Mouse (Mus musculus) forebrain, embryonic 15.5 days (tissue): ENCODE results near the gene P2ry12. TPM values are rescaled to one million over a fixed set of nuclear protein-coding genes. Genes with fewer than 3 reads are reported as not detected.

ENCODE experiments used
- ATAC-seq: fragments of 200-750 bp; cut with Nextera tagmentation; replicated peaks from 2 replicates; pipeline ENCODE4 v1.8.0; 2017; ENCODE audit warnings: mild to moderate bottlenecking, moderate TSS enrichment, moderate library complexity
- H3K27ac ChIP-seq: fragments of 300-500 bp; sonication (generic); replicated peaks from 2 replicates; pipeline ENCODE4 v1.5.1; 2015; ENCODE audit warnings: mild to moderate bottlenecking, inconsistent platforms
- H3K27me3 ChIP-seq: fragments of 300-500 bp; sonication (generic); 2 replicates; pipeline ENCODE4 v1.6.1; 2015; ENCODE audit warnings: inconsistent platforms
- H3K36me3 ChIP-seq: fragments of 300-500 bp; sonication (generic); 2 replicates; pipeline ENCODE4 v1.6.1; 2015; ENCODE audit warnings: mild to moderate bottlenecking, inconsistent platforms
- H3K4me1 ChIP-seq: fragments of 300-500 bp; sonication (generic); 2 replicates; pipeline ENCODE4 v1.6.1; 2015; ENCODE audit warnings: inconsistent platforms
- H3K4me2 ChIP-seq: fragments of 300-500 bp; sonication (generic); replicated peaks from 2 replicates; pipeline ENCODE4 v1.6.1; 2015; ENCODE audit warnings: mild to moderate bottlenecking, inconsistent platforms
- H3K4me3 ChIP-seq: fragments of 300-500 bp; sonication (generic); 2 replicates; pipeline ENCODE4 v1.5.1; 2015; ENCODE audit warnings: mild to moderate bottlenecking, inconsistent platforms
- H3K9ac ChIP-seq: fragments of 300-500 bp; sonication (generic); replicated peaks from 2 replicates; pipeline ENCODE4 v1.6.1; 2015; ENCODE audit warnings: mild to moderate bottlenecking, inconsistent platforms
- H3K9me3 ChIP-seq: fragments of 300-500 bp; sonication (generic); 2 replicates; pipeline ENCODE4 v1.6.1; 2016; ENCODE audit warnings: inconsistent platforms
- WGBS: fragments of 180-500 bp; shearing (Covaris S2); methylation state at CpG from one replicate; pipeline ENCODE4 v1.1.7; 2015; ENCODE audit warnings: mixed read lengths; 5-methylcytosine and 5-hydroxymethylcytosine counted together
- polyA plus RNA-seq: library from polyadenylated mRNA; unstranded; fragments of >200 nt; fragmentation: Nextera tagmentation; extraction: Ambion mirVana; gene quantifications from 2 replicates; pipeline ENCODE4 v1.2.1, GENCODE M21; 2015

P2ry12 gene
- polyA plus RNA-seq, 1 experiment from 2014 or later: 10.6 TPM

DNA sequence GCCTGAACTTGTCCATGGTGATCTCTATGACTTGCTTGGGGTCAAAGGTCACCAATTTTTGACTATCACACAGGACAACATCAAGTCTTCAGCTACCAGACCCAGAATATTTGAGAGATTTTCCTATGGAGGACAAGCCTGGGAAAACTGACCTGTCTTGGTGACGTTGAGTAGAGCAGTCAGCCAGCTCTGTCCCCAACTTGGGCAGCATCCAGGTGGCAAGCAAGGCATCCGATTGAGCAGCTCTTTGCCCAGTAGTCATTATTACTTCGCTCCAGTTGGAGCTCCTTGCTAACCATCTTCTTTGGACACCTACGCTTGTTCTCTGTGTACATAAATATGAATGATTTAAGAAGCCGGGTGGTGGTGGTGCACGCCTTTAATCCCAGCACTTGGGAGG, 8.1 kb upstream of the P2ry12 start:
- H3K36me3 ChIP-seq: peaks cover under 1% of the 10 kb centered on the region; the same call in 1 of the 2 replicates
- H3K9me3 ChIP-seq: no peaks in the 10 kb centered on the region
- H3K4me1 ChIP-seq: no peaks in the 10 kb centered on the region
- no peak overlapping the region for H3K4me3 ChIP-seq
- ATAC-seq: no peak
- no peaks in the 10 kb centered on the region for H3K27me3 ChIP-seq
- H3K27ac ChIP-seq: no peak overlapping the region
- no peak overlapping the region for H3K9ac ChIP-seq
- 92% methylated on average over 6 of the region's 6 CpGs for WGBS
- no peak overlapping the region for H3K4me2 ChIP-seq

GRCm38 (mm10) chr3:59263988-59264387, 1.3 kb upstream of the P2ry12 start:
- Histone ChIP-seq H3K27me3 (no peaks in the 10 kb centered on the region), H3K4me1 (peaks cover 11% of the 10 kb centered on the region; the same call in 1 of the 2 replicates), H3K9me3 (no peaks in the 10 kb centered on the region), H3K4me2 (no peak overlapping the region), H3K4me3 (no peak overlapping the region), H3K9ac (no peak overlapping the region), H3K27ac (no peak overlapping the region), H3K36me3 (no peaks in the 10 kb centered on the region)
- WGBS: 88% methylated on average over 3 of the region's 3 CpGs
- ATAC-seq: no peak

GRCm38 (mm10) chr3:59263417-59263816, 746 bp upstream of the P2ry12 start:
- Histone ChIP-seq H3K9me3 (no peaks in the 10 kb centered on the region), H3K27ac (no peak overlapping the region), H3K27me3 (no peaks in the 10 kb centered on the region), H3K4me1 (peaks cover 11% of the 10 kb centered on the region; the same call in 1 of the 2 replicates), H3K9ac (no peak overlapping the region), H3K4me3 (no peak overlapping the region), H3K4me2 (no peak overlapping the region), H3K36me3 (no peaks in the 10 kb centered on the region)
- ATAC-seq: no peak
- 90% methylated on average over 2 of the region's 2 CpGs for WGBS

GRCm38 (mm10) chr3:59261709-59262472, 780 bp downstream of the P2ry12 start:
- peak; percentile 58; the same call in 1 of the 2 replicates for ATAC-seq
- Histone ChIP-seq H3K4me2 (no peak overlapping the region), H3K27ac (no peak overlapping the region), H3K4me1 (peaks cover 11% of the 10 kb centered on the region; the same call in 1 of the 2 replicates), H3K4me3 (no peak overlapping the region), H3K36me3 (no peaks in the 10 kb centered on the region), H3K9me3 (no peaks in the 10 kb centered on the region), H3K9ac (no peak overlapping the region), H3K27me3 (no peaks in the 10 kb centered on the region)
- 16% methylated on average over 9 of the region's 9 CpGs for WGBS

GRCm38 (mm10) chr3:59260745-59261144, 1.9 kb downstream of the P2ry12 start:
- no peaks in the 10 kb centered on the region for H3K9me3 ChIP-seq
- H3K9ac ChIP-seq: no peak overlapping the region
- H3K4me2 ChIP-seq: no peak overlapping the region
- 71% methylated on average over 5 of the region's 5 CpGs for WGBS
- H3K4me3 ChIP-seq: no peak overlapping the region
- no peak for ATAC-seq
- no peaks in the 10 kb centered on the region for H3K27me3 ChIP-seq
- H3K27ac ChIP-seq: no peak overlapping the region
- H3K4me1 ChIP-seq: peaks cover 11% of the 10 kb centered on the region; the same call in 1 of the 2 replicates
- no peaks in the 10 kb centered on the region for H3K36me3 ChIP-seq

DNA sequence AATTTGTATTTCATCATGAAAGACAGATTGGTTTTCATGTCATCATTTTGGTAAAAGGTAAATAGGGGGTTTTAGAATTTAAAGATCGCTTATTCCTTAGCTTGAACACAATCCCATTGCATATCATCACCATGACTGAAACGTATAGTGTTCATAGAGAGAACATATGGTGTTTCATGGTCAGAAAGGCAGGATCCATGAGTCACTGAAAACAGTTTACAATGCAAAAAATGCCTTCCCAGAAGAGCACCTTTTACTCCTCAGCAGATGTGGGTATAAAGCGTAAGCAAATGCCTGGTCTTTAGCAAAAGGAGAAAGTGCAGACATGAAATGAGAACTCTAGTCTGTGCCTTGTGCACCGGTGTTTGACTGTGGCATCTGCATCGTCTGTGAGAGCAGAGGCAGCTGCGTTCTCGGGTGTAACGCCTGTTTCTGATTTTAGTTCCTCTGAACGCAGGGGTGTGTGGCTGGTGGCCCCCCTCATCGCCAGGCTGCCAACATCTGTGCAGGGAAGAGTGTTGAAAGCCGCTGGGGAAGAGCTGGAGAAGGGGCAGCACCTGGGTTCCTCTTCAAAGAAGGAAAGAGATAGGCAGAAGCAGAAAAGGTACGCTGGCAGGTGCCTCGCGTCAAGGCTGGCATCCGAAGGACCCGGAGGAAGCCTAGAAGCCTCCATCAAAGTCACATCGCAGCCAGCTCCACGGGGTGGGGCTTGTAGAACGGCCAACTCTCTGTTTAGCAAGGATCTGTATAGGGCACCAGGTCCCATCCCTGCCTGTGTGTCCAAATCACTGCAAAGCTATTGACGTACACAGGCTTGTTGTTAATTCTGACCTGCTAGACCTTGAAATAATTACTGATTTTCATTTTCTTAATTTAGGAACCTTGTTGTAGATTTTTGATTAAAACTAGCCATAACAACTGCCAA, 4.7 kb downstream of the P2ry12 start:
- ATAC-seq: no peak
- Histone ChIP-seq H3K9me3 (no peaks in the 10 kb centered on the region), H3K9ac (no peak overlapping the region), H3K36me3 (no peaks in the 10 kb centered on the region), H3K27me3 (no peaks in the 10 kb centered on the region), H3K4me1 (peaks cover 11% of the 10 kb centered on the region; the same call in 1 of the 2 replicates), H3K4me3 (no peak overlapping the region), H3K4me2 (no peak overlapping the region), H3K27ac (no peak overlapping the region)
- WGBS: 86% methylated on average over 20 of the region's 20 CpGs

GRCm38 (mm10) chr3:59250454-59250853, 12.2 kb downstream of the P2ry12 start:
- 93% methylated on average over 1 of the region's 1 CpGs for WGBS

DNA sequence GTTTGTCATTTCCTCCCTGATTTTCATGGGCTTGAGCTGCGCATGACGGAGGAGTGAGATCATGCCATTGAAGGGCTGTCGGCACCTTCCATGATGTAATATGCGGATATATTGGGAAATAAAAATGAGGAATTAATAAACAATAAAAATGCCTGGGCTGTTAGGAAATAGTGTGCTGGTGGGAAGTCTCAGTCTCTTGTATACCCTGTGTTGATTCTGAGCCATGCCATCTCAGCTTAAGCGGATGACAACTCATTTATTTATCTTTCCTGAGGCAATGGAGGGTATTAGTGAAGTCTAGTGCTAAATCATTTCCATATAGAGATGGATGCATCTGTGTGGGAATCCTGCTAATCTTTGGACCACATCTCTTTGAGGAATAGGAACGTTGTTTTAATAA, 14.6 kb downstream of the P2ry12 start:
- H3K9me3 ChIP-seq: no peaks in the 10 kb centered on the region
- H3K9ac ChIP-seq: no peak overlapping the region
- H3K27me3 ChIP-seq: no peaks in the 10 kb centered on the region
- 87% methylated on average over 6 of the region's 6 CpGs for WGBS
- H3K27ac ChIP-seq: no peak overlapping the region
- ATAC-seq: no peak
- H3K4me3 ChIP-seq: no peak overlapping the region
- no peak overlapping the region for H3K4me2 ChIP-seq
- no peaks in the 10 kb centered on the region for H3K4me1 ChIP-seq
- H3K36me3 ChIP-seq: no peaks in the 10 kb centered on the region

More at GRCm38 (mm10) chr3:59250454-59250853, 12.2 kb downstream of the P2ry12 start:
- no peaks in the 10 kb centered on the region for H3K4me1 ChIP-seq
- no peak overlapping the region for H3K4me3 ChIP-seq
- ATAC-seq: no peak
- H3K4me2 ChIP-seq: no peak overlapping the region
- H3K9ac ChIP-seq: no peak overlapping the region
- H3K27ac ChIP-seq: no peak overlapping the region
- no peaks in the 10 kb centered on the region for H3K9me3 ChIP-seq
- no peaks in the 10 kb centered on the region for H3K27me3 ChIP-seq
- H3K36me3 ChIP-seq: no peaks in the 10 kb centered on the region

GRCm38 (mm10) chr3:59243384-59243783, 19.3 kb downstream of the P2ry12 start:
- no peaks in the 10 kb centered on the region for H3K9me3 ChIP-seq
- no peak overlapping the region for H3K4me3 ChIP-seq
- no peaks in the 10 kb centered on the region for H3K36me3 ChIP-seq
- WGBS: 77% methylated on average over 6 of the region's 6 CpGs
- H3K27me3 ChIP-seq: no peaks in the 10 kb centered on the region
- H3K4me2 ChIP-seq: no peak overlapping the region
- ATAC-seq: no peak
- no peaks in the 10 kb centered on the region for H3K4me1 ChIP-seq
- no peak overlapping the region for H3K9ac ChIP-seq
- no peak overlapping the region for H3K27ac ChIP-seq

GRCm38 (mm10) chr3:59234878-59235277, 27.8 kb downstream of the P2ry12 start:
- no peak for ATAC-seq
- Histone ChIP-seq H3K9me3 (no peaks in the 10 kb centered on the region), H3K36me3 (no peaks in the 10 kb centered on the region), H3K9ac (no peak overlapping the region), H3K4me1 (no peaks in the 10 kb centered on the region), H3K27ac (no peak overlapping the region), H3K4me3 (no peak overlapping the region), H3K4me2 (no peak overlapping the region), H3K27me3 (no peaks in the 10 kb centered on the region)
- 81% methylated on average over 5 of the region's 5 CpGs for WGBS

- Histone ChIP-seq H3K27me3 (no peaks in the 10 kb centered on the region), H3K36me3 (no peaks in the 10 kb centered on the region), H3K4me2 (no peak overlapping the region), H3K4me3 (no peak overlapping the region), H3K9ac (no peak overlapping the region), H3K4me1 (no peaks in the 10 kb centered on the region), H3K27ac (no peak overlapping the region), H3K9me3 (no peaks in the 10 kb centered on the region)
- WGBS: 61% methylated on average over 3 of the region's 3 CpGs
- ATAC-seq: no peak
Observed at GRCm38 (mm10) chr3:59230912-59231311, 31.8 kb downstream of the P2ry12 start.
